Mouse (Mus musculus): Measurements from ENCODE around the gene Pnpla8.

GRCm38 (mm10) chr12:44344075-44344474 is 122.9 kb downstream of the Pnpla8 start:
- no peak for TF ChIP-seq CTCF (IDR thresholded peaks at IDR 0.05; ENCODE audit: borderline replicate concordance, insufficient read depth, low read length)
- TF ChIP-seq POLR2A (IDR thresholded peaks at IDR 0.05; ENCODE audit: low read depth, low read length), result no peak
